Mouse (Mus musculus) midbrain, embryonic 12.5 days (tissue): ENCODE results near the gene Chad. TPM values are rescaled to one million over a fixed set of nuclear protein-coding genes. Genes with fewer than 3 reads are reported as not detected.

Experiments
- ATAC-seq: fragments of 200-750 bp; cut with Nextera tagmentation; 2 replicates; pipeline ENCODE4 v1.8.0; 2017; ENCODE audit warnings: low read depth, moderate TSS enrichment, moderate library complexity; ENCODE audit not compliant: low FRiP score
- H3K27ac ChIP-seq: fragments of 300-500 bp; sonication (generic); replicated peaks from 2 replicates; pipeline ENCODE4 v1.5.1; 2016; ENCODE audit warnings: mild to moderate bottlenecking
- H3K27me3 ChIP-seq: fragments of 300-500 bp; sonication (generic); 2 replicates; pipeline ENCODE4 v1.6.1; 2016; ENCODE audit warnings: mild to moderate bottlenecking
- H3K36me3 ChIP-seq: fragments of 300-500 bp; sonication (generic); 2 replicates; pipeline ENCODE4 v1.6.1; 2016
- H3K4me1 ChIP-seq: fragments of 300-500 bp; sonication (generic); 2 replicates; pipeline ENCODE4 v1.6.1; 2016
- H3K4me2 ChIP-seq: fragments of 300-500 bp; sonication (generic); replicated peaks from 2 replicates; pipeline ENCODE4 v1.6.1; 2016; ENCODE audit warnings: mild to moderate bottlenecking, moderate library complexity
- H3K4me3 ChIP-seq: fragments of 300-500 bp; sonication (generic); 2 replicates; pipeline ENCODE4 v1.5.1; 2016; ENCODE audit warnings: mild to moderate bottlenecking
- H3K9ac ChIP-seq: fragments of 300-500 bp; sonication (generic); replicated peaks from 2 replicates; pipeline ENCODE4 v1.6.1; 2016; ENCODE audit warnings: mild to moderate bottlenecking, moderate library complexity
- H3K9me3 ChIP-seq: fragments of 300-500 bp; sonication (generic); 2 replicates; pipeline ENCODE4 v1.6.1; 2016; ENCODE audit warnings: mild to moderate bottlenecking
- WGBS: fragments of 180-500 bp; shearing (Covaris S2); methylation state at CpG from one replicate; pipeline ENCODE4 v1.1.7; 2016; 5-methylcytosine and 5-hydroxymethylcytosine counted together
- polyA plus RNA-seq: library from polyadenylated mRNA; unstranded; fragments of >200 nt; fragmentation: Nextera tagmentation; extraction: Ambion mirVana; gene quantifications from 2 replicates; pipeline ENCODE4 v1.2.1, GENCODE M21; 2016

The Chad gene
- polyA plus RNA-seq, 1 experiment from 2014 or later = 0.45 TPM

GRCm38 (mm10) chr11:94567326-94567725 is 2.5 kb downstream of the Chad start:
- H3K27ac ChIP-seq = no peak overlapping the region
- ATAC-seq = no peak
- H3K4me1 ChIP-seq = peaks cover 21% of the 10 kb centered on the region
- no peaks in the 10 kb centered on the region for H3K9me3 ChIP-seq
- H3K4me3 ChIP-seq = no peak overlapping the region
- peaks cover 4% of the 10 kb centered on the region; the same call in 1 of the 2 replicates for H3K36me3 ChIP-seq
- WGBS = 89% methylated on average over 7 of the region's 7 CpGs
- peaks cover 37% of the 10 kb centered on the region for H3K27me3 ChIP-seq
- no peak overlapping the region for H3K4me2 ChIP-seq
- no peak overlapping the region for H3K9ac ChIP-seq

- 0 out of 2 replicates have a peak, but pooled peaks cover 6% of the 10 kb centered on the region for H3K4me1 ChIP-seq
- no peak overlapping the region for H3K27ac ChIP-seq
- no peak overlapping the region for H3K4me2 ChIP-seq
- no peak for ATAC-seq
- 59% methylated on average over 9 of the region's 9 CpGs for WGBS
- H3K36me3 ChIP-seq = peaks cover 4% of the 10 kb centered on the region; the same call in 1 of the 2 replicates
- H3K27me3 ChIP-seq = peaks cover 12% of the 10 kb centered on the region
- H3K4me3 ChIP-seq = no peak overlapping the region
- no peaks in the 10 kb centered on the region for H3K9me3 ChIP-seq
- no peak overlapping the region for H3K9ac ChIP-seq
These were observed 5.8 kb downstream of the Chad start for GRCm38 (mm10) chr11:94570612-94571011.

- peaks cover 4% of the 10 kb centered on the region; the same call in 1 of the 2 replicates for H3K36me3 ChIP-seq
- H3K27ac ChIP-seq = no peak overlapping the region
- H3K4me1 ChIP-seq = 0 out of 2 replicates have a peak, but pooled peaks cover 6% of the 10 kb centered on the region
- ATAC-seq = no peak
- no peaks in the 10 kb centered on the region; the same call in 1 of the 2 replicates for H3K27me3 ChIP-seq
- no peak overlapping the region for H3K9ac ChIP-seq
- H3K4me3 ChIP-seq = no peak overlapping the region
- WGBS = 89% methylated on average over 1 of the region's 1 CpGs
- no peak overlapping the region for H3K4me2 ChIP-seq
- no peaks in the 10 kb centered on the region for H3K9me3 ChIP-seq
These were observed 7.0 kb downstream of the Chad start for GRCm38 (mm10) chr11:94571850-94572249.

GRCm38 (mm10) chr11:94574560-94574959 is 9.7 kb downstream of the Chad start:
- Histone ChIP-seq H3K4me1 (0 out of 2 replicates have a peak, but pooled peaks cover 6% of the 10 kb centered on the region), H3K9ac (no peak overlapping the region), H3K27me3 (no peaks in the 10 kb centered on the region), H3K9me3 (no peaks in the 10 kb centered on the region), H3K36me3 (peaks cover 4% of the 10 kb centered on the region; the same call in 1 of the 2 replicates), H3K27ac (no peak overlapping the region), H3K4me3 (no peak overlapping the region), H3K4me2 (no peak overlapping the region)
- WGBS = 21% methylated on average over 7 of the region's 7 CpGs
- ATAC-seq = no peak

- no peak for ATAC-seq
- Histone ChIP-seq H3K27ac (no peak overlapping the region), H3K4me2 (no peak overlapping the region), H3K9me3 (no peaks in the 10 kb centered on the region), H3K27me3 (no peaks in the 10 kb centered on the region), H3K36me3 (peaks cover 4% of the 10 kb centered on the region; the same call in 1 of the 2 replicates), H3K9ac (no peak overlapping the region), H3K4me1 (0 out of 2 replicates have a peak, but pooled peaks cover 6% of the 10 kb centered on the region), H3K4me3 (no peak overlapping the region)
- WGBS = 77% methylated on average over 2 of the region's 2 CpGs
These were observed 10.2 kb downstream of the Chad start for GRCm38 (mm10) chr11:94575036-94575435.

- H3K4me3 ChIP-seq = no peak overlapping the region
- no peak overlapping the region for H3K27ac ChIP-seq
- no peaks in the 10 kb centered on the region for H3K9me3 ChIP-seq
- H3K27me3 ChIP-seq = no peaks in the 10 kb centered on the region
- ATAC-seq = no peak
- no peaks in the 10 kb centered on the region for H3K4me1 ChIP-seq
- peaks cover 4% of the 10 kb centered on the region; the same call in 1 of the 2 replicates for H3K36me3 ChIP-seq
- 88% methylated on average over 9 of the region's 9 CpGs for WGBS
- no peak overlapping the region for H3K9ac ChIP-seq
- no peak overlapping the region for H3K4me2 ChIP-seq
These were observed 11.5 kb downstream of the Chad start for GRCm38 (mm10) chr11:94576361-94576760.

- H3K9me3 ChIP-seq = no peaks in the 10 kb centered on the region
- no peaks in the 10 kb centered on the region for H3K4me1 ChIP-seq
- no peak overlapping the region for H3K27ac ChIP-seq
These were observed 15.4 kb downstream of the Chad start for GRCm38 (mm10) chr11:94580111-94580740.

GRCm38 (mm10) chr11:94585091-94585490 is 20.2 kb downstream of the Chad start:
- no peak overlapping the region for H3K4me2 ChIP-seq
- no peak overlapping the region for H3K9ac ChIP-seq
- no peak overlapping the region for H3K4me3 ChIP-seq
- no peak for ATAC-seq
- H3K27ac ChIP-seq = no peak overlapping the region
- H3K36me3 ChIP-seq = no peaks in the 10 kb centered on the region
- no peaks in the 10 kb centered on the region for H3K9me3 ChIP-seq
- no peaks in the 10 kb centered on the region for H3K27me3 ChIP-seq
- no peaks in the 10 kb centered on the region for H3K4me1 ChIP-seq
- whole genome bisulfite sequencing = 93% methylated on average over 9 of the region's 9 CpGs

More at GRCm38 (mm10) chr11:94580111-94580740, 15.4 kb downstream of the Chad start:
- H3K36me3 ChIP-seq = no peaks in the 10 kb centered on the region
- no peak overlapping the region for H3K4me2 ChIP-seq
- 91% methylated on average over 5 of the region's 5 CpGs for WGBS
- H3K4me3 ChIP-seq = no peak overlapping the region
- H3K27me3 ChIP-seq = no peaks in the 10 kb centered on the region
- H3K9ac ChIP-seq = no peak overlapping the region
- no peak for ATAC-seq

GRCm38 (mm10) chr11:94587511-94587910 is 22.7 kb downstream of the Chad start:
- no peak overlapping the region for H3K9ac ChIP-seq
- H3K4me2 ChIP-seq = no peak overlapping the region
- H3K4me3 ChIP-seq = no peak overlapping the region
- no peak for ATAC-seq
- no peak overlapping the region for H3K27ac ChIP-seq
- H3K4me1 ChIP-seq = 0 out of 2 replicates have a peak, but pooled peaks cover 4% of the 10 kb centered on the region
- no peaks in the 10 kb centered on the region for H3K27me3 ChIP-seq
- no peaks in the 10 kb centered on the region for H3K9me3 ChIP-seq
- 73% methylated on average over 6 of the region's 6 CpGs for WGBS
- no peaks in the 10 kb centered on the region for H3K36me3 ChIP-seq

GRCm38 (mm10) chr11:94596311-94596852 is 31.5 kb downstream of the Chad start:
- no peak for ATAC-seq
- Histone ChIP-seq H3K9ac (no peak overlapping the region), H3K27ac (no peak overlapping the region), H3K36me3 (no peaks in the 10 kb centered on the region), H3K27me3 (peaks cover 8% of the 10 kb centered on the region; the same call in 1 of the 2 replicates), H3K4me3 (no peak overlapping the region), H3K9me3 (no peaks in the 10 kb centered on the region), H3K4me1 (0 out of 2 replicates have a peak, but pooled peaks cover 12% of the 10 kb centered on the region), H3K4me2 (no peak overlapping the region)
- WGBS = 65% methylated on average over 7 of the region's 7 CpGs

- no peaks in the 10 kb centered on the region for H3K9me3 ChIP-seq
- no peak overlapping the region for H3K9ac ChIP-seq
- 91% methylated on average over 4 of the region's 4 CpGs for WGBS
- peaks cover 11% of the 10 kb centered on the region; the same call in 1 of the 2 replicates for H3K27me3 ChIP-seq
- H3K36me3 ChIP-seq = no peaks in the 10 kb centered on the region
- H3K4me1 ChIP-seq = peaks cover 15% of the 10 kb centered on the region; the same call in 1 of the 2 replicates
- no peak overlapping the region for H3K27ac ChIP-seq
- H3K4me3 ChIP-seq = no peak overlapping the region
- no peak overlapping the region for H3K4me2 ChIP-seq
- no peak for ATAC-seq
These were observed 32.5 kb downstream of the Chad start for GRCm38 (mm10) chr11:94597319-94597718.

GRCm38 (mm10) chr11:94598437-94599120 is 33.7 kb downstream of the Chad start:
- H3K4me1 ChIP-seq = peaks cover 15% of the 10 kb centered on the region; the same call in 1 of the 2 replicates
- H3K27ac ChIP-seq = no peak overlapping the region
- no peaks in the 10 kb centered on the region for H3K36me3 ChIP-seq
- 74% methylated on average over 6 of the region's 6 CpGs for WGBS
- H3K27me3 ChIP-seq = peaks cover 20% of the 10 kb centered on the region
- no peak for ATAC-seq
- H3K4me2 ChIP-seq = no peak overlapping the region
- no peak overlapping the region for H3K4me3 ChIP-seq
- H3K9me3 ChIP-seq = no peaks in the 10 kb centered on the region
- no peak overlapping the region for H3K9ac ChIP-seq
